Mouse (Mus musculus): ENCODE measurements around the gene Rps6kl1.

DNA sequence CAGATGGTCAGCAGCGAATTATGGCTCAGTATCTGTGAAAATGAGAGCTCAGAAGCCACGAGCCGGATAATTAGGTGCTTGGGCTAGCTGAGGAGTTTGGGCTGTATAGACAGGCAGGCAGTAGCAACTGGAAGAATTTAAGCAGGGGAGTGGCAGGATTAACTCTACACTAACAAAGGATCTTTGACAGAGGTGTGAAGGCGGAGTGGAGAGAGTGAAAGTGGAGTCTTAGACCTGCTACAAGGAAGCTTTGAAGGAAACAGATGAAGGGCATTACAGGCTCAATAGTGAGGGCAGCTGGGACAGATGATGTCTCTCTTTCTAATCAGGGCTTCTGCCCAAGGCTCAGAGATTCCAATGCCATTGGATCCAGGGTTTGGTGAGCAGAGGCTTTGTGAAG, 41.6 kb downstream of the Rps6kl1 start:
- TF ChIP-seq POLR2A (IDR thresholded peaks at IDR 0.05; ENCODE audit: borderline replicate concordance, low read depth, low read length): no peak
- TF ChIP-seq CTCF (IDR thresholded peaks at IDR 0.05; ENCODE audit: low read depth, low read length): no peak

All from bone marrow macrophage, adult 2 months (primary cell).